Mouse (Mus musculus) testis, adult 2 months (tissue): ENCODE data around the gene Grk1. TPM values are rescaled to one million over a fixed set of nuclear protein-coding genes. Genes with fewer than 3 reads are reported as not detected.

Source experiments
- H3K27ac ChIP-seq: fragments of 200-500 bp; 2 replicates; pipeline ENCODE4 v1.5.1; 2012; ENCODE audit warnings: low read depth, low read length; ENCODE audit not compliant: control insufficient read depth, insufficient read depth
- H3K27me3 ChIP-seq: fragments of 200-500 bp; 2 replicates; pipeline ENCODE4 v1.6.1; 2012; ENCODE audit warnings: mild to moderate bottlenecking, low read length, moderate library complexity; ENCODE audit not compliant: control insufficient read depth, insufficient read depth
- H3K36me3 ChIP-seq: fragments of 200-500 bp; 2 replicates; pipeline ENCODE4 v1.6.1; 2012; ENCODE audit warnings: mild to moderate bottlenecking, low read length; ENCODE audit not compliant: control insufficient read depth, insufficient read depth
- H3K4me1 ChIP-seq: fragments of 200-500 bp; 2 replicates; pipeline ENCODE4 v1.6.1; 2012; ENCODE audit warnings: low read length; ENCODE audit not compliant: control insufficient read depth, insufficient read depth
- H3K4me3 ChIP-seq: fragments of 200-500 bp; 2 replicates; pipeline ENCODE4 v1.5.1; 2012; ENCODE audit warnings: low read depth, mild to moderate bottlenecking, low read length, moderate library complexity, mixed read lengths; ENCODE audit not compliant: control insufficient read depth
- CTCF ChIP-seq: fragments of 200-500 bp; IDR thresholded peaks from 2 replicates; pipeline ENCODE4 v1.5.1; 2012; ENCODE audit warnings: low read depth, mild to moderate bottlenecking, inconsistent platforms, low read length, moderate library complexity; ENCODE audit not compliant: control insufficient read depth, insufficient read depth, insufficient replicate concordance
- POLR2A ChIP-seq: fragments of 200-500 bp; IDR thresholded peaks from 2 replicates; pipeline ENCODE4 v1.6.1; 2012; ENCODE audit warnings: low read depth, mild to moderate bottlenecking, inconsistent platforms, low read length, moderate library complexity; ENCODE audit not compliant: control insufficient read depth
- polyA plus RNA-seq: library from polyadenylated mRNA; depleted of rRNA; stranded (reverse); fragments of >200 nt; gene quantifications from 2 replicates; pipeline ENCODE4 v1.2.3, GENCODE M21; 2012; rRNA removed

The Grk1 gene
- 0.01 and 0.04 TPM in 2 replicates for polyA plus RNA-seq

DNA sequence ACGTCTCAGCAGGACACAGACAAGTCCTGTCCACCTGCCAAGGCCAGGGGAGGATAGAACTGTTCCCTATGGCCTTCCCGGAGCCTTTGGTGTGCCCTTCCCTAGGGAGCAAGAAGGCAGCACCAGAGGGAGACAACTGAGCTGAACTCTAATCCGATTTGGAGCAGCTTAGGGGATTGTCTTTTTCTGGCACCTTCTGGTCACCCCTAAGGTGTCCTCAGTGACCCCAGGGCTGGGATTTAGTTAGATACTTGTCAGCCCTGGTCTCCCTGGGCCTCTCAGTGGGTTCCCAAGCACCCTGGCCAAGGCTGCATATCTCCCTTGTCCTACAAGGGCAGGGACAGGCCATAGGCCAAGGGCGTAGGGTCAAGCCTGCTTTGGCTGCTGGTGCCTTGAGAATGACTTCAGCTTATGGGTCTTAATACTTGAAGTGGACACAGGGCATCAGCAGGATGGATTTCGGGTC lies at the start of gene Grk1:
Gene Grk1, plus strand, starts transcription at position 416 of the 466 bp plus-strand sequence.
- Histone ChIP-seq H3K27ac (no peak within 1 kb of the TSS), H3K4me3 (no peak within 1 kb of the TSS), H3K36me3 (no peaks in the 10 kb centered on the region), H3K4me1 (no peaks in the 10 kb centered on the region), H3K27me3 (no peaks in the 10 kb centered on the region)
- TF ChIP-seq CTCF: no peak
- TF ChIP-seq POLR2A: no peak

DNA sequence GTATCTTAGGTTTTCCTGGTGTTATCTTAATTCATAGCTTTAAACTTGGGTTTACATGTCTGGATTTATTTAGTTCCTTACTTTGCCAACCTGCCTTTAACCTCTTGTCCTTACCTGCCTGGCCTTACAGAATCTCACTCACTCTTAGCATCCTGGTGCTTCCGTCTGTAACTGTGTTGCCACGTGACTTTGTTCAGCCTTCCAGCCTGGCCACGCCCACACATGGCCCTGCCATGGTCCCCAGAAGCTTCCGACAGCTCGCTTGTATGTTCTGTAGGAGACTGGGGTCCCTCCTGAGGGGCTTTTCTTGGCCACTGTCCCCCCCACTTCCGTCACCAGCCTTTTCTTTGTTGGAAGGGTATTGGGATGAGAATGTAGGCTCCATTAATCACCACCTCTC lies 48.7 kb upstream of the Grk1 start:
- no peak overlapping the region for H3K27ac ChIP-seq
- no peaks in the 10 kb centered on the region for H3K4me1 ChIP-seq
- no peaks in the 10 kb centered on the region for H3K27me3 ChIP-seq
- peaks cover 6% of the 10 kb centered on the region for H3K36me3 ChIP-seq
- no peak for TF ChIP-seq CTCF
- H3K4me3 ChIP-seq: no peak overlapping the region

DNA sequence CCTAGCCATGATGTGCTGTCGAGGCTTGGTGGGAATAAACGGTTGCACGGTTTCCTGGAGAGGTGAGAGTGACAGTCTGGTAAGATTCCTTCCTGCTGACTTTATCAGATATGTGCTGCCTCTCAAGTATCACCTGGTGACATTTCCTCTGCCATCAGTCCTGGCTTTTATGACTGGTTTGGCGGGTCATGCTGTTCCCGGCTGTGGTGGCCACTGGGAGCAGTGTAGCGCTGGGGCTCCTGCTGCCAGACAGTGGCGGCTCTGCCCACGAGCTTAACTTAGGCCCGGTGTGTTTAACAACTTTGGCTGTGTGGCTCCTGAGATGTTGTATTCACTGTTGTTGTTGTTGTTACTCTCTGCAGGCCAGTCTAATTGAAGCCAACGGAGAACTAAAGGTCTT lies 48.2 kb upstream of the Grk1 start:
- Histone ChIP-seq H3K4me1 (no peaks in the 10 kb centered on the region), H3K4me3 (no peak overlapping the region), H3K36me3 (peaks cover 6% of the 10 kb centered on the region), H3K27me3 (no peaks in the 10 kb centered on the region), H3K27ac (no peak overlapping the region)
- TF ChIP-seq CTCF (peak; percentile 7; the same call in 1 of the 2 replicates), POLR2A (no peak)

DNA sequence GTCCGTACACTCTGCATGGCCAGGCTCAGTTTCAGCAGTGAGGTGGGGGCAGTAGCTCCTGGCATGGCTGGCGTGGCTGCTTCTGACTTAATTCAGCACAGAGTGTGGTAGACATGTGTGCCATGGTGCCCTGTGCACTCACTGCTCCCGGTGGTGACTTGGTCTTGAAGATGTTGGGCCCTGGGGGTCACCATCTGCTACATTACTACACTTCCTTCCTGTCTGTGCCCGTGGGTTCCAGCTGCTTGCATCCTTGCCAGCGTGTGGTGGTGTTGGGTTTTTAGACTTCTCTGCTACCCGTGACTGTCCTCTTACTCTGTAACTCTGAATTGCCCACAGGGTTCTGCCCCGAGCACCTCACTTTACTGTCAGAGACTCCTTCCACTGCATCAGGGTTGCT lies 44.7 kb upstream of the Grk1 start:
- no peaks in the 10 kb centered on the region for H3K27me3 ChIP-seq
- H3K36me3 ChIP-seq: peaks cover 6% of the 10 kb centered on the region
- H3K4me3 ChIP-seq: peak overlapping the region; percentile 10
- TF ChIP-seq CTCF: no peak
- no peak for TF ChIP-seq POLR2A
- no peak overlapping the region for H3K27ac ChIP-seq
- H3K4me1 ChIP-seq: no peaks in the 10 kb centered on the region

DNA sequence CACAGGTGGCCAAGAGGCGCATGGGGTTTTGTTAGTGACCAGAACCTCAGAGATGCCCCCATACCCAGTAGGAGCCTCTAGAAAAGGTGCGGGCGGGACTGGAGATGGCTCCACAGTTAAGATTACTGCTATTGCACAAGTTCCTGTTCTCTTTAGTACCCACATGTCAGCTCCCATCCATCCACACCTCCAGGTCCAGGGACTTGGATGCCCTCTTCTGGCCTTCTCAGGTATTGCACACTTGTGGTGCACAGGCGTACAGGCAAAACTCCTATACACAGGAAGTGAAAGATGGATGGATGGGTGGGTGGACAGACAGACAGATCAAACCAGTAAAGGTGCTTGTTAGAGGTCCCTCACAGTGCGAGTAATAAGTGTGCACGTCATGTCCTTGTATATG lies 43.0 kb upstream of the Grk1 start:
- no peak overlapping the region for H3K4me3 ChIP-seq
- no peak overlapping the region for H3K27ac ChIP-seq
- H3K36me3 ChIP-seq: peaks cover 4% of the 10 kb centered on the region
- H3K4me1 ChIP-seq: no peaks in the 10 kb centered on the region
- H3K27me3 ChIP-seq: no peaks in the 10 kb centered on the region
- TF ChIP-seq POLR2A: no peak
- TF ChIP-seq CTCF: peak; percentile 58; the same call in 1 of the 2 replicates

GRCm38 (mm10) chr8:13373151-13373662 lies 31.7 kb upstream of the Grk1 start:
- TF ChIP-seq POLR2A (no peak), CTCF (no peak)
- no peaks in the 10 kb centered on the region for H3K27me3 ChIP-seq
- H3K4me3 ChIP-seq: no peak overlapping the region
- peaks cover 3% of the 10 kb centered on the region; the same call in 1 of the 2 replicates for H3K36me3 ChIP-seq
- H3K27ac ChIP-seq: no peak overlapping the region
- no peaks in the 10 kb centered on the region for H3K4me1 ChIP-seq

GRCm38 (mm10) chr8:13381630-13382029 lies 23.3 kb upstream of the Grk1 start:
- Histone ChIP-seq H3K27ac (no peak overlapping the region), H3K36me3 (no peaks in the 10 kb centered on the region), H3K4me3 (no peak overlapping the region), H3K27me3 (no peaks in the 10 kb centered on the region), H3K4me1 (no peaks in the 10 kb centered on the region)
- no peak for TF ChIP-seq POLR2A
- no peak for TF ChIP-seq CTCF

DNA sequence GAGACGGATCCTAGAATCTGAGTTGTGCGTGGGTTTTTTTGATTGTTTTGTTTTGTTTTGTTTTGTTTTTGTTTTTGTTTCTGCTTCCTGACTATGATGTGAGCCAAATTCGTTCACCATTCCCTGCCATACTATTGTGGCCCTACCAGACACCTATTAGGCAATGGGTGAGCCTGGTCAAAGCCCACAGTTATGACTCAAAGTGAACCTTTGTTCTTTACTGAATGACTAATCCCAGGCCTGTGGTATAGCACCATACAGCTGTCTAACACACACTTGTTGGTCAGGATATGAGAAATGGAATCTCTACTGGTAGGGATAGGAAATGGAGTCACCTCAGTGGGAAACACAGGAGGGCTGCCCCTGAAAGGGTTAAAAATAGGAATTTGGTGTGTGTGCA lies 22.3 kb upstream of the Grk1 start:
- no peaks in the 10 kb centered on the region for H3K4me1 ChIP-seq
- H3K27ac ChIP-seq: no peak overlapping the region
- H3K4me3 ChIP-seq: no peak overlapping the region
- TF ChIP-seq CTCF: no peak
- H3K36me3 ChIP-seq: no peaks in the 10 kb centered on the region
- H3K27me3 ChIP-seq: no peaks in the 10 kb centered on the region
